Mouse (Mus musculus) heart, adult 2 months (tissue): ENCODE measurements at regions not wholly inside any gene's neighbourhood (a gene's known extent, or its start where the extent isn't known, plus 50 kb on each side); places are given as distances from the start of the nearest gene placed in this dataset.

Source experiments
- CTCF ChIP-seq: fragments of 200-600 bp; IDR thresholded peaks from 2 replicates; pipeline ENCODE4 v1.8.1; 2022; ENCODE audit warnings: antibody characterized with exemption, mild to moderate bottlenecking, moderate library complexity
- EP300 ChIP-seq: fragments of 200-500 bp; IDR thresholded peaks from 2 replicates; pipeline ENCODE4 v1.6.1; 2011; ENCODE audit warnings: low read depth, low read length, control low read depth; ENCODE audit not compliant: insufficient read depth
- POLR2A ChIP-seq: fragments of 200-500 bp; IDR thresholded peaks from 2 replicates; pipeline ENCODE4 v1.6.1; 2011; ENCODE audit warnings: mild to moderate bottlenecking, low read depth, low read length, control low read depth; ENCODE audit not compliant: insufficient read depth

DNA sequence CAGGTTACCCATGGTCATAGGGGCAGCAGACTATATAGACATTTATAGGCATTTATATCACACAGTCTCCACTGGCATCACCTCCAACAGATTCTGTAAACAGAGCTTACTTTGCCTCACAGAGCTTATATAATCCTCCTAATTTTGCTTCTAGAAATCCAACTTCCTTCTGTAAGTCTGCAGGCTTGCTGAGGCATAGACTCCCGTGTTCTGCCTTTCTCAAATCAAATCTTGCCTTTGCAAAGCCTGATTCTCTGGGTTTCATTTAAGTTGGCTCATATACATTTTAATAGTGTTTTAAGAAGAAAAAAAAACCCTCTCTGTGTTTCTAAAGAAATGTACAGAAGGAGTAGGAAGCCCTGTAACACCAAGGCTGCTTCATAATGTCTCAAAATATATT, 71.7 kb upstream of the Ttc14 start:
- TF ChIP-seq EP300: no peak
- no peak for TF ChIP-seq CTCF
- TF ChIP-seq POLR2A: no peak
